Mouse (Mus musculus) C2C12 (cell line): Measurements from ENCODE around the gene Slc7a11.

Experiments used
- CEBPB ChIP-seq: IDR thresholded peaks from one replicate; pipeline ENCODE4 v1.6.1; 2011; ENCODE audit warnings: low read depth, mild to moderate bottlenecking, control low read depth, moderate library complexity
- CTCF ChIP-seq: IDR thresholded peaks from one replicate; pipeline ENCODE4 v1.5.1; 2011; ENCODE audit not compliant: control insufficient read depth, insufficient read depth, insufficient read length
- MAX ChIP-seq: IDR thresholded peaks from one replicate; pipeline ENCODE4 v1.6.1; 2011; ENCODE audit warnings: mild to moderate bottlenecking, control low read depth
- MYOD1 ChIP-seq: IDR thresholded peaks from one replicate; pipeline ENCODE4 v1.6.1; 2011; ENCODE audit warnings: low read depth; ENCODE audit not compliant: control insufficient read depth, insufficient read length
- MYOG ChIP-seq: IDR thresholded peaks from one replicate; pipeline ENCODE4 v1.6.1; 2011; ENCODE audit not compliant: control insufficient read depth, insufficient read length; ENCODE audit errors: extremely low read depth

- TF ChIP-seq MYOD1 (no peak), CTCF (no peak), MYOG (no peak), MAX (no peak), CEBPB (no peak)
Measured at GRCm38 (mm10) chr3:50130319-50130718, 313.1 kb downstream of the Slc7a11 start.
